Mouse (Mus musculus) liver, adult 2 months (tissue): Measurements from ENCODE around the gene C1qtnf2. TPM values are rescaled to one million over a fixed set of nuclear protein-coding genes. Genes with fewer than 3 reads are reported as not detected.

Experiments used
- DNase-seq: peaks from one replicate; pipeline ENCODE4 v3.0.0-alpha.2; 2011; ENCODE audit warnings: low read depth, low spot score; ENCODE audit errors: extremely low read depth
- H3K27ac ChIP-seq: fragments of 200-500 bp; replicated peaks from 2 replicates; pipeline ENCODE4 v1.5.1; 2012; ENCODE audit warnings: low read depth, mild to moderate bottlenecking, control low read depth, inconsistent platforms, low read length; ENCODE audit not compliant: insufficient read depth
- H3K27me3 ChIP-seq: fragments of 200-500 bp; 2 replicates; pipeline ENCODE4 v1.6.1; 2012; ENCODE audit warnings: mild to moderate bottlenecking, moderate library complexity, low read length, inconsistent platforms; ENCODE audit not compliant: control insufficient read depth, insufficient read depth
- H3K36me3 ChIP-seq: fragments of 200-500 bp; 2 replicates; pipeline ENCODE4 v1.6.1; 2012; ENCODE audit warnings: low read length, inconsistent platforms; ENCODE audit not compliant: control insufficient read depth, insufficient read depth
- H3K4me1 ChIP-seq: fragments of 200-500 bp; 2 replicates; pipeline ENCODE4 v1.6.1; 2011; ENCODE audit warnings: low read length; ENCODE audit not compliant: control insufficient read depth, insufficient read depth
- H3K4me3 ChIP-seq: fragments of 200-500 bp; 2 replicates; pipeline ENCODE4 v1.5.1; 2011; ENCODE audit warnings: low read depth, mild to moderate bottlenecking, control low read depth, low read length, moderate library complexity; ENCODE audit not compliant: insufficient read depth
- H3K79me2 ChIP-seq: fragments of 200-500 bp; 2 replicates; pipeline ENCODE4 v1.6.1; 2012; ENCODE audit warnings: inconsistent platforms, mild to moderate bottlenecking, low read length, moderate library complexity; ENCODE audit not compliant: control insufficient read depth, insufficient read depth
- H3K9ac ChIP-seq: fragments of 200-500 bp; 2 replicates; pipeline ENCODE4 v1.6.1; 2012; ENCODE audit warnings: low read depth, mild to moderate bottlenecking, control low read depth, inconsistent platforms, low read length
- CTCF ChIP-seq: fragments of 200-500 bp; IDR thresholded peaks from 2 replicates; pipeline ENCODE4 v1.5.1; 2011; ENCODE audit warnings: low read depth, low read length, control low read depth
- POLR2A ChIP-seq: fragments of 200-500 bp; IDR thresholded peaks from 2 replicates; pipeline ENCODE4 v1.6.1; 2011; ENCODE audit warnings: low read length, control low read depth; ENCODE audit not compliant: insufficient read depth; ENCODE audit errors: extremely low read depth
- WGBS: fragments of 180-500 bp; shearing (Covaris S2); methylation state at CpG from one replicate; pipeline ENCODE4 v1.1.7; 2018; 5-methylcytosine and 5-hydroxymethylcytosine counted together
- polyA plus RNA-seq: library from polyadenylated mRNA; depleted of rRNA; stranded (reverse); fragments of >200 nt; gene quantifications from 2 replicates; pipeline ENCODE4 v1.2.3, GENCODE M21; 2012; rRNA removed
- total RNA-seq: library from RNA; depleted of rRNA; stranded (reverse); fragments of >200 nt; gene quantifications from 2 replicates; pipeline ENCODE4 v1.2.3, GENCODE M21; 2014; rRNA removed

Gene C1qtnf2
- total and polyA plus RNA-seq, 2 experiments, result 1.2 to 1.4 TPM

- 1% methylated on average over 79 of the region's 79 CpGs for WGBS
- no peaks in the 10 kb centered on the region for H3K36me3 ChIP-seq
- H3K27ac ChIP-seq, result no peak within 1 kb of the TSS
- H3K79me2 ChIP-seq, result no peaks in the 10 kb centered on the region
- TF ChIP-seq CTCF, result peak; percentile 46
- TF ChIP-seq POLR2A, result no peak
- H3K4me1 ChIP-seq, result peaks cover 1% of the 10 kb centered on the region; the same call in 1 of the 2 replicates
- H3K27me3 ChIP-seq, result peaks cover 9% of the 10 kb centered on the region
- peak within 1 kb of the TSS; percentile 79 for H3K4me3 ChIP-seq
- no peak for DNase-seq
- peak within 1 kb of the TSS; percentile 74 for H3K9ac ChIP-seq
These were observed 54.8 kb downstream of the C1qtnf2 start, which contains the start of gene Ccnjl for GRCm38 (mm10) chr11:43528683-43529499. Ccnjl (plus strand) TSS chr11:43528784.

- peaks cover 1% of the 10 kb centered on the region; the same call in 1 of the 2 replicates for H3K4me1 ChIP-seq
- H3K36me3 ChIP-seq, result no peaks in the 10 kb centered on the region
- DNase-seq, result no peak
- peaks cover 9% of the 10 kb centered on the region for H3K27me3 ChIP-seq
- no peaks in the 10 kb centered on the region for H3K79me2 ChIP-seq
- WGBS, result 75% methylated on average over 3 of the region's 3 CpGs
- TF ChIP-seq CTCF (no peak), POLR2A (no peak)
- H3K27ac ChIP-seq, result no peak overlapping the region
- H3K4me3 ChIP-seq, result no peak overlapping the region
- H3K9ac ChIP-seq, result no peak overlapping the region
These were observed 56.0 kb downstream of the C1qtnf2 start for GRCm38 (mm10) chr11:43530043-43530442.

GRCm38 (mm10) chr11:43531619-43532018 lies 57.5 kb downstream of the C1qtnf2 start:
- no peak for DNase-seq
- Histone ChIP-seq H3K36me3 (no peaks in the 10 kb centered on the region), H3K79me2 (no peaks in the 10 kb centered on the region), H3K9ac (no peak overlapping the region), H3K27ac (no peak overlapping the region), H3K4me1 (peaks cover 1% of the 10 kb centered on the region; the same call in 1 of the 2 replicates), H3K27me3 (peaks cover 9% of the 10 kb centered on the region), H3K4me3 (no peak overlapping the region)
- no peak for TF ChIP-seq CTCF
- no peak for TF ChIP-seq POLR2A
- 82% methylated on average over 5 of the region's 5 CpGs for WGBS

- Histone ChIP-seq H3K4me3 (no peak overlapping the region), H3K79me2 (no peaks in the 10 kb centered on the region), H3K27me3 (no peaks in the 10 kb centered on the region), H3K36me3 (no peaks in the 10 kb centered on the region), H3K4me1 (no peaks in the 10 kb centered on the region), H3K9ac (no peak overlapping the region), H3K27ac (no peak overlapping the region)
- no peak for DNase-seq
- TF ChIP-seq POLR2A, result no peak
- TF ChIP-seq CTCF, result no peak
- WGBS, result 92% methylated on average over 6 of the region's 6 CpGs
These were observed 63.0 kb downstream of the C1qtnf2 start for GRCm38 (mm10) chr11:43537074-43537473.

DNA sequence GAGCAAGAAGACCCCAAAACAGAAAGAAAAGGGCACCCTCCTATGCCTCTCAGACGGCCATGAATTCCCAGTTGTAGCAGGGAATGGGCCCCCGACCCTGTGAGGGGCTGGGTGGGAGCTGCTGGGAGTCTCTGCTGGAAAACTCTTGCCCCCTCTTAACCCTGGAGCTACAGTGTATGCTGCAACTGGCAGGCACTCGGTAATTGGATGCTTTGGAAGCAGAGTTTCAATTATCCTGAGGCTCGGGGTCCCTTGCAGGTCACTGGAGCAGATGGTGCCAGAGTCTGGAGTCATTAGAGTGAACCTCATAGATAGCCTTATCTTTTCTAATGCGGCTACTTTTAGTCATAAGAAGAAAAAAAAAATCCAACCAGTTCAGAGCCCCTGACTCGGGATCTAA lies 65.8 kb downstream of the C1qtnf2 start:
- Histone ChIP-seq H3K79me2 (no peaks in the 10 kb centered on the region), H3K36me3 (no peaks in the 10 kb centered on the region), H3K27me3 (no peaks in the 10 kb centered on the region), H3K9ac (no peak overlapping the region), H3K4me3 (no peak overlapping the region), H3K27ac (no peak overlapping the region), H3K4me1 (no peaks in the 10 kb centered on the region)
- no peak for TF ChIP-seq POLR2A
- no peak for TF ChIP-seq CTCF
- DNase-seq, result no peak
- 76% methylated on average over 6 of the region's 6 CpGs for WGBS

Other genes with a start within 250 kb of the C1qtnf2 start
- 40.0 and 45.4 TPM in 2 replicates for gene Pttg1, start 48.0 kb upstream of the C1qtnf2 start, total RNA-seq
- 12.0 and 17.7 TPM in 2 replicates for gene Pttg1, start 48.0 kb upstream of the C1qtnf2 start, polyA plus RNA-seq
- gene Slu7, start 40.5 kb upstream of the C1qtnf2 start, total RNA-seq, result 11.8 and 13.2 TPM in 2 replicates
- 1.7 and 2.4 TPM in 2 replicates for gene Slu7, start 40.5 kb upstream of the C1qtnf2 start, polyA plus RNA-seq
- gene Ccnjl, start 54.5 kb downstream of the C1qtnf2 start, total RNA-seq, result 0.07 and 0.09 TPM in 2 replicates
- gene Ccnjl, start 54.5 kb downstream of the C1qtnf2 start, polyA plus RNA-seq, result 0.10 and 0.20 TPM in 2 replicates
- not detected in 2 replicates for gene 4933415A04Rik, start 112.8 kb downstream of the C1qtnf2 start, total RNA-seq
- not detected in 2 replicates for gene 4933415A04Rik, start 112.8 kb downstream of the C1qtnf2 start, polyA plus RNA-seq
- gene Fabp6, start 127.3 kb downstream of the C1qtnf2 start, total RNA-seq, result not detected in 2 replicates
- gene Fabp6, start 127.3 kb downstream of the C1qtnf2 start, polyA plus RNA-seq, result not detected in 2 replicates
- gene Pwwp2a, start 207.7 kb downstream of the C1qtnf2 start, total RNA-seq, result 11.2 and 12.1 TPM in 2 replicates
- gene Pwwp2a, start 207.7 kb downstream of the C1qtnf2 start, polyA plus RNA-seq, result 5.5 and 9.3 TPM in 2 replicates